22 mouse cellular contexts compared by ENCODE assay signal in genomic region chr4:38854349-38854748, GRCm38 (mm10).
"Had no signal": no experiment of that assay in that cellular context is flagged by ENCODE, and none has a peak within 500 bp of the region (broad histone marks: within the 10 kb centered on the region; RNA-seq: fewer than 3 reads in every experiment).

No protein-coding gene starts in this region.

- DNase-seq: cerebellum, adult 2 months; cerebellum, adult 8-10 months; cerebellum, adult 9-10 months; cerebellum, adult 9-11 months; cerebellum, postnatal 10 days; cerebellum, postnatal 14 days; cerebellum, postnatal 25 days; cerebellum, postnatal 36 days; embryo, embryonic 11 days; forebrain, postnatal 0 days; gastrocnemius, adult 2 months; gastrocnemius, postnatal 10 days; gastrocnemius, postnatal 14 days; gastrocnemius, postnatal 25 days; gastrocnemius, postnatal 36 days; heart, adult 11 months; heart, adult 18-20 months; heart, adult 2 months had no signal

- ATAC-seq: forebrain, embryonic 13.5 days; forebrain, embryonic 14.5 days; forebrain, embryonic 15.5 days; forebrain, embryonic 16.5 days; forebrain, postnatal 0 days had no signal
